Mouse (Mus musculus) cerebellum, postnatal 36 days (tissue): ENCODE data around the gene Fam78a.
A peak's percentile ranks its signal among the peaks of the same experiment; 100 is the strongest.
"Not testable (repeated sequence)": the region's sequence is repeated elsewhere in the genome, so short reads cannot be mapped to it uniquely, and the experiment has no call there.

ENCODE experiments used
- DNase-seq, 2 experiments: peaks; one replicate each; pipeline ENCODE4 v3.0.0; 2021 to 2022; ENCODE audit warnings: mixed read lengths in 2 of 2

Fam78a gene

DNA sequence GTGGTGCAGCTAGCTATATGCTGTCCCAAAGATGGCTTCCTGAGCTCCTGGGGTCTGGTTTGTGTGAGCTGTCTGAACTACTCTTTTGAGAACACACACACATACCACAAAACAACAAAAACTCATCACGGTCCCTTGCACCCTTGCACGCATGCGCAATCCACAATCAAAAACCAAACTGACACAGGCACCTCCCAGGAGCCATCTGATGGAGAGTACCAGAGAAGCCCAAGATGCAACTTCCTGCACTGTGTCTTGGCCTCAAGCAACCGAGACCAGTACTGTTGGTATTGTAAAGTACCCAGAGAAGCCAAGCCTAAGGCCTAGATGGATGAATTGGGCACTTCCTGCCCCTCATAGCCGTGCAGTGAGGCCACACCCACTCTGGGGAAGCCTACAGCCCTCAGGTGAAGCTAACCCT lies 19.3 kb downstream of the Fam78a start:
- no peak for DNase-seq

- DNase-seq: no peak
Observed at GRCm38 (mm10) chr2:32064913-32065312, 19.7 kb downstream of the Fam78a start.

DNA sequence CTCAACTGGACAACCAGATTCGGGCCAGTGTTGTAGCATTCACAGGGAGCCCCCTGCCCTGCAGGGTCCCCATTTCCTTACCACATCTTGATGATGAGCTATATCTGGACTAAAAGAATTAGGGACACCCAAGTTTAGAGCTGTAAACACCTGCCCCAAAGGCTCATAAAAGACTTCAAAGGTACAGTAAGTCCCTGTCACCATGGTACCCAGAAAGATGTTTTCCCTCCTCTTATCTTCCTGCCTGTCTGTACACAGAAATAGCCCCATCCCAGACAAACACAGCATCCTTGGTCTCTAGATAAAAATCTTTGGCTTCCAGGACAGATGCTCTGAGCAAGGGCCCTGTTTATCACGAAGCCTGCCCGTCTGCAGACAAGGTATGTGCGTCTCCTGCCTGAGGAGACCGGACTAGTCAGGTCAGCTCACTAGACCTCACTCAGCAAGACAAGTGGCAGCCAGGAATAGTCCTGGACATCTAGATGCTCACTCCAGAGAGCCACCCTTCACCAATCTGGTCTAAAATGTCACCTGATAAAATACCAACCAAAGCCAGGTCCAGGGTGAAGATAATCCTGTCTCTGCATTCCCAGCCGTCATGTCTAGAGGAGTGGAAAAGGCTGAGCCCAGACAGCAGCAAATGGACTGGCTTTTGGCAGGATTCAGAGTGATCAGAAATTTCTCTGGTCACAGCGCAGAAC lies 21.1 kb downstream of the Fam78a start:
- no peak for DNase-seq

GRCm38 (mm10) chr2:32062626-32063410 lies 21.8 kb downstream of the Fam78a start:
- no peak for DNase-seq

DNA sequence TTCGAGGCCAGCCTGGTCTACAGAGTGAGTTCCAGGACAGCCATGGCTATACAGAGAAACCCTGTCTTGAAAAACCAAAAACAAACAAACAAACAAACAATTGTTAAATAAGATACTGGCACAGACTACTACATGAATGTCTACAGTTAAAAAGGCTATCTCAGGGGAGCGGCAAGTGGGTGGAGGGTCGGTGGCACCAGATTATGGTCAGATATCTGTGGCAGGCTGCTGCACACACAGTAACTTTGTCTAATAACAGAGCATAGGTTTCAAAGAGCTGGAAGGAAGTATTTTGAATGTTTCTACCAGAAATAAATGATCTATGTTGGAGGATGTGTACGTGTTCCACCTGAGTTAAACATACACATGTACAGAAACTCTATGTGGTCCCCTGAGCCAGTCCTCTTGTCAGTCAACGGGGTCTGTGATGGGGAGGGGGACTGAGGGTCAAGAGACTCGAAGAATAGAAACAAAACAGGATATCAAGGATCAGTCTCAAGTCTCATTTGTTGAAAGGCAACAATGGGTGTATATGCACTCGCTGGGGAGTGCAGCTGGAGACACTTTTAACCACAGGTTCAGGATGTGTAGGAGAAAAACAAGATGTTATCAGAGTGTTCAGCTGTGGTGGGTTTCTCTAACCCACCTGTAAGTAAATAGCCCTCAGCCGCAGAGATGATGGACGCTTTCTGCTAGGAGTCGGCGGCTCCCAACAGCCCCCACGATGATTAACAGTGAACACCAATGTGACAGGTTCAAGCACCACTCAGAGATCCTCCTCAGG lies 22.7 kb downstream of the Fam78a start:
- DNase-seq: no peak

GRCm38 (mm10) chr2:32061189-32061588 lies 23.5 kb downstream of the Fam78a start:
- DNase-seq: no peak

DNA sequence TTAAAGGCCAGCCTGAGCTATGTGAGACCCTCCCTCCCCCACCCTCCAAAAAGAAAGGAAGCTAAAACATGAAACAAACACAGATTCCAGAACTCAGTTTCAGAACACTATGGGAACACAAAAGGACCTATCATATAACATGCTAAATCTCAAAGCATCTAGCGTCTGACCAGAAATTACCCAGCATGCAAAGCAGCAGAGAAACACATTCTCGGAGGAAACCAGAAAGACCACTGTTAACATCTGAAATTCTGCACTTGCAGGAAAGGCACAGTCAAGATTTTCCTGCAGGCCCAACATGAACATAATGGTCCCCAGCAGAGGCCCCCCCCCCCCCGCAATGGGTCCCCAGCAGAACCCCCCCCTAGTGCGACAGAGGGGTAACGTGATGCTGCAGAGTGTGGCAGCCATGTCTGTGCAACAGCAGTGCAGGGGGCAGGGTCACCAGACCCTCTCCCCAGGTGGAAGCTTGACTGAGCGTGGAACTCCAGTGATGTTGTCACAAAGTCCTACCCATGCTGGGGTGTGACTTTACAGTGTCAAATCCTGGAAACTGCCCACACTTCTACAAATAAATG lies 24.3 kb downstream of the Fam78a start:
- DNase-seq: no peak

DNA sequence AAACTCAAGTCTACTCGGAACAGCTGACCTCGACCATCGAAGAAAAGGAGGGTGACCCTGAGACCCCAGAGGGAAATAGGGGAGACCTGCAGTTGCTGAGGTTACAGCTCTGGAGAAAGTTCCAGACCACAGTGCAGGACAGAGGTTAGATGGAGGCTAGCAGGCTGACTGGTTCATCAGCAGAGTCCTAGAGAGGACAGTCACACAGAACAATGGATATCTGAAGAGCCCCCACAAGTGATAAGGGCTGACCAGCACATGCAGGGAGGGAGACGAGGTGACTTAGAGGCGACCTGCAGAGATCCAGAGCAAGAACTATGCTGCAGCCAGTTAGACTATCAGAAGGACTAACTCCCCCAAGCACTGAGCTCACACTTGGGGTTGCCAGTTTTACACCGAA lies 25.0 kb downstream of the Fam78a start:
- no peak for DNase-seq

- no peak for DNase-seq
Observed at GRCm38 (mm10) chr2:32058716-32059115, 25.9 kb downstream of the Fam78a start.

DNA sequence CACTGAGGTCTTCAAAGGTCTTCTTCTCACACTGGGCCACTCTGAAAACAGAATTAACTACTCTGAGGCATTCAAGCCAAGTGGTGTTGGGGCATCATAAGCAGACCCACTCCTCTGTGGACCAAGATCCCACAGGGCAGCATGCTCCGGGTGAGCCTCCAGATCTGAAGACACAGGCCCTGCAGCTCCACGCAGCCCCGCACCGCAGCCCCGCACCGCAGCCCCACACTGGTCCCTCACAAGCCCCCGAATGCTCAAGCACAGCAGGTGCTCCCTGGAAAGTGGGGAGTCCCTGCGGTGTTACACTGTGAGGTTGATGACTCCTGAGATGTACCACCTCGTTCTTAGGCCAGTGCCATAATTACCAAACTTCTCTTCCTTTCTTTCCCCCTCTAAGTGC lies 26.4 kb downstream of the Fam78a start:
- DNase-seq: no peak

- DNase-seq: no peak
Observed at GRCm38 (mm10) chr2:32057794-32058193, 26.9 kb downstream of the Fam78a start.

DNA sequence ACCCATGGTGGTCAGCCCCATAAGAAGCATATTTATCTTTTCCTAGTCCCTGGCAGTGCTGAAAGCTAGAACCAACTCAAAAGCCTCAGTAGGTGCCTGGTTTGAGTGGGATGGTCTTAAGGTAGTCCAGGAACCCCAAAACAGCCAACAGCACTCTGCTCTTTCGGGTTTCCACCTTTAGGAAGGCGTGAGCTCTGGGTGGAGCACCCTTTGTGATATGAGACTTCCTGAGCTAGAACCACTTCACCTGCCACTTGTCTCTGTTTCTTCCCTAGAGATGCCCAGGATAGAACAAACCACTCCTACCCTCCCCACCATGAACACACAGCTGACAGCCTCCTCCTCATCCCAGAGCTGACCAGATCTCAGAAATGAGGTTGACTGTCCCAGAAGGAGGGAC lies 27.3 kb downstream of the Fam78a start:
- no peak for DNase-seq

DNA sequence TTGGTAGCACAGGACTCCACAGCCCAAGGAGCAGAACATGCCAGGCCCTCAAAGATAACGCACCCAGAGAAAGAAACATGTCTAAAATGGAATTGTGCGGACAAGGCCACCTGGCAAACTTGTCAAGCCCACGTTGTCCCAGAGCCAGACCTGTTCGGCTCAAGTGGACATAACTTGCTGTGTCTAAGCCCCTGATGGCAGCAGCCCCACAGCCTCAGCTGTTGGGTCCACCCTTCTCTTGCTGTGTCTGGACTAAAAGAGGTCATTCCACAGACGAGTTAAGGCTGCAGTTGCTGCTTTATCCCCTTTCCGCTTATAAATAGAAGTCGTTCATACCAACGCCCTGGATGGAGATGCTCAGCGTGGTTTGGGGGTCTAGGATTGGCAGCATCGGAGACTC lies 28.1 kb downstream of the Fam78a start:
- DNase-seq: no peak

- DNase-seq: no peak
Observed at GRCm38 (mm10) chr2:32055357-32055965, 29.2 kb downstream of the Fam78a start.

- DNase-seq: no peak
Observed at GRCm38 (mm10) chr2:32052418-32052817, 32.2 kb downstream of the Fam78a start.

DNA sequence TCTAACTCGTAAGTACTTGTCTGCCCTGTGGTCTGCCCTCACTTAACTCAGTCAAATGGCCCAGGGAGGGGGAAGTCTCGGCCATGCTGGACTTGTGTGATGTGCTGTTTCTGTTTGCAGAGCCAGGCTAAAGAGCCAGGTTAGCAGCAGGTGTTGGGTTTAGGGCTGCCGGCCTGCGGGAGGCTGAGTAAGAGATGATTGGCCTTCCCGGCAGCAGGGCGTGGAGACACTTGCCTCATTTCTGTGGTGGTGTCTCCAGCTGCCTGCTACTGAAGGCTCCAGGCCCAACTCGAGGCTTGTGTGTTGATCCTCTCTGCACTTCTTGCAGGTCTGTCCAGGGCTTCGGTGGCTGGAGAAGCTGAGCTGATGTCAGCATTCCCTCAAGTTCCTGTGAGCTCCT lies 32.9 kb downstream of the Fam78a start:
- DNase-seq: no peak

GRCm38 (mm10) chr2:32047323-32047722 lies 37.3 kb downstream of the Fam78a start:
- DNase-seq: peak in 1 of 2 experiments; percentile 28

DNA sequence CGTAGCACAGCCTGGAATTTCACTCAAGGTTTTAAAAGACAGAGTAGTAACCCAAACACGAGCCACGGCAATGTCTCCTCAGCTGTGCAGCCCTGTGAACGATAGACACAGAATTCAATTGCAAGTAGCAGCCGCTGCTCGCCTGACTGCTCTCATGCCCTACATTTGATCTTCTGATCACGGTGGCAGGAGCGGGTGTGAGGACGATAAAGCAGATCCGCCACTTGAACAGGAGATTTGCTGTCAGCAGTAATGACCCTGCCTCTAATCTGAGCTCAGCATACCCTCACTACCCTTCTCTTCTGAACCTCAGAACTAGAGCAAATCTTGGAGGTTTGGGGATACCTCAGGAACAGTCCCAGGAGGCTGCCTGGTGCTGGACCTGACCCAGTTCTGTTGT lies 38.6 kb downstream of the Fam78a start:
- peak in 1 of 2 experiments; percentile 21 for DNase-seq

DNA sequence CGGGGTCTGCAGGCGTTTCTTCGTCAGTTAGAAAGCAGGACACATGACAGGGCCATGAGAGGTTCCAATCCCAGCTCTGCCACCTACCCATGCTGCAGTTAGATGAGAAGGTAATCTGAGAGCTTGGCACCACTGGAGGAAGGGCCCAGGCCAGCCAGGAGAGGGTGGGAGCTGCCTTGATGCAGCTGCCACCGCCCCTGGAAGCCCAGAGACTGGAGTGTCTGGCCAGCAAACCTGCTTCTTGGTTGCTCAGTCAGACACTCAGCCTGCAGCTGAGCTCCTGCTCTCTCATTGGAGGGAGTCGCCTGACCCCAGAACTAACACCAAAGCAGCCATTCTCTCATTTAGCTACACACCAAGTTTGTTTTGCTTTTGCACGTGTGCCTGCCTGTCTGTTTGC lies 39.3 kb downstream of the Fam78a start:
- no peak for DNase-seq

GRCm38 (mm10) chr2:32043836-32044235 lies 40.8 kb downstream of the Fam78a start:
- no peak for DNase-seq

- no peak for DNase-seq
Observed at GRCm38 (mm10) chr2:32041087-32041486, 43.6 kb downstream of the Fam78a start.

DNA sequence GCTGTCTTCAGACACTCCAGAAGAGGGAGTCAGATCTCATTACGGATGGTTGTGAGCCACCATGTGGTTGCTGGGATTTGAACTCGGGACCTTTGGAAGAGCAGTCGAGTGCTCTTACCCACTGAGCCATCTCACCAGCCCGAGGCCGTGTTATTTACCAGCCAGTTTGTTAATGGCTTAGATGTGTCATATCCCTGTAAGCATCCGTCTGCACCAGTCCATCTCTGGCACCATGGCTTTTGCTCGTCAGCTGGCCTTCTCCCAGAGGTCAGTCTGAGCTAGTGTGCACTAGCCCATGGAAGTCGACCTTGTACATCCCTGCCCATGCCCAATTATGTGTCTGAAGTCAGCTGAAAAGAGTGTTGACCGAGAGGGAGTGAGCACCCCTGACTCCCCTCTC lies 44.0 kb downstream of the Fam78a start:
- DNase-seq: not testable (repeated sequence)

DNA sequence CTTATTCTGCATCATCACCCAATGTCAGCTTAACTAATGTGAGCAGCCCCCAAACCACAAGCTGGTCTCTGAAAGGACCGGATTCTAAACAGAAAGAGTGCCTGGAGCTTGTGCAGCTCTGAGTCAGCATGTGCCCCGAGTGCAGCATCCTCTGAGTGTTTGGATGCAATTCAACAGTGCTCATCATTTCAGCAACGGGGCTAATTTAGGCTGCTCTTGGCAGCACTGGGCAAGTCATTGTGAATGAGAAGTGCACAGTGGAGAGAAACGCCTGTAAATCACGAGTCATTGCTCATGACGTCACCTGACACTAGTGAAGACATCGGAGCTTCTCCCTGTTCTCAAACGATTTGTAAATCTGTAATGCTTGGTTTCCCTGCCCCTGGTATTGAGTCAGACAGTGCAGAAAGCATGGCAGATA lies 46.0 kb downstream of the Fam78a start:
- peak; percentile 37 to 55 for DNase-seq
